Mouse (Mus musculus) liver, adult 2 months (tissue): ENCODE measurements around the gene Sbk3.

Source experiments
- CTCF ChIP-seq: fragments of 200-500 bp; IDR thresholded peaks from 2 replicates; pipeline ENCODE4 v1.5.1; 2011; ENCODE audit warnings: low read depth, low read length, control low read depth
- POLR2A ChIP-seq: fragments of 200-500 bp; IDR thresholded peaks from 2 replicates; pipeline ENCODE4 v1.6.1; 2011; ENCODE audit warnings: low read length, control low read depth; ENCODE audit not compliant: insufficient read depth; ENCODE audit errors: extremely low read depth

- TF ChIP-seq CTCF (no peak), POLR2A (no peak)
Measured at GRCm38 (mm10) chr7:4937392-4937791, 33.6 kb downstream of the Sbk3 start.
